Comparison of ENCODE assay signal across 7 mouse cellular contexts in genomic region chr2:153014758-153015593, GRCm38 (mm10). TPM values are rescaled to one million over a fixed set of nuclear protein-coding genes. Genes with fewer than 3 reads are reported as not detected.
DNase-seq lines count a peak whose midpoint lies in the region; ATAC-seq lines count a peak whose summit lies in the region.

Gene Pdrg1 (minus strand): TSS chr2:153015427.

- WGBS in intestine, embryonic 16.5 days = 1% methylated on average over 54 of the region's 54 CpGs
- whole genome bisulfite sequencing in midbrain, embryonic 11.5 days = 2% methylated on average over 54 of the region's 54 CpGs

- peak; percentile 92 for DNase-seq in adrenal gland, adult 8-10 months
- peak; percentile 93 for DNase-seq in embryo, embryonic 9.5 days (ENCODE audit: extremely low spot score)
- peak; percentile 85 to 92 for DNase-seq in gastrocnemius, postnatal 4 days (ENCODE audit: low spot score in 2 of 2)
- peak; percentile 96 to 97 for DNase-seq in left cerebral cortex, postnatal 36 days (ENCODE audit: low spot score in 2 of 2)
- peak; percentile 100 for DNase-seq in midbrain, embryonic 11.5 days (ENCODE audit: low spot score, missing footprints)
- peak; percentile 93 for DNase-seq in skeletal muscle tissue, adult 2 months (ENCODE audit: low read depth, low spot score)

- H3K4me3 ChIP-seq in intestine, embryonic 16.5 days (ENCODE audit: low read length) = peak within 1 kb of the TSS; percentile 88
- peak within 1 kb of the TSS; percentile 92 for H3K4me3 ChIP-seq in midbrain, embryonic 11.5 days (ENCODE audit: low read depth, low read length)

- no peak within 1 kb of the TSS for H3K27ac ChIP-seq in intestine, embryonic 16.5 days (ENCODE audit: low read length)
- H3K27ac ChIP-seq in midbrain, embryonic 11.5 days (ENCODE audit: low read depth, low read length) = no peak within 1 kb of the TSS

- peak within 1 kb of the TSS; percentile 87 for H3K9ac ChIP-seq in intestine, embryonic 16.5 days (ENCODE audit: low read depth, low read length)
- H3K9ac ChIP-seq in midbrain, embryonic 11.5 days (ENCODE audit: low read length) = peak within 1 kb of the TSS; percentile 87

- no peaks in the 10 kb centered on the region for H3K9me3 ChIP-seq in intestine, embryonic 16.5 days (ENCODE audit: control insufficient read depth, low read length)
- H3K9me3 ChIP-seq in midbrain, embryonic 11.5 days (ENCODE audit: control insufficient read depth, low read length) = no peaks in the 10 kb centered on the region

- intact Hi-C loops in left cerebral cortex, postnatal 36 days (cut with DNase I) = loop anchor here (2.0 to 5.0 kb wide), 2 partner anchors 63 to 100 kb away; partner anchors contain the start of gene Dusp15

- no peaks in the 10 kb centered on the region for H3K27me3 ChIP-seq in intestine, embryonic 16.5 days (replicated peaks; ENCODE audit: control insufficient read depth, insufficient read depth, low read length)
- no peaks in the 10 kb centered on the region for H3K27me3 ChIP-seq in midbrain, embryonic 11.5 days (ENCODE audit: control insufficient read depth, insufficient read depth, low read length)

- H3K4me1 ChIP-seq in intestine, embryonic 16.5 days (ENCODE audit: control insufficient read depth, insufficient read depth, low read length) = peaks cover 8% of the 10 kb centered on the region
- peaks cover 6% of the 10 kb centered on the region for H3K4me1 ChIP-seq in midbrain, embryonic 11.5 days (ENCODE audit: control insufficient read depth, insufficient read depth, low read length)

- ATAC-seq in intestine, embryonic 16.5 days = peak; percentile 97
- ATAC-seq in midbrain, embryonic 11.5 days (ENCODE audit: low FRiP score) = peak; percentile 97

- H3K36me3 ChIP-seq in intestine, embryonic 16.5 days (ENCODE audit: control insufficient read depth, insufficient read depth, low read length) = peaks cover 9% of the 10 kb centered on the region; the same call in 1 of the 2 replicates
- peaks cover 5% of the 10 kb centered on the region; the same call in 1 of the 2 replicates for H3K36me3 ChIP-seq in midbrain, embryonic 11.5 days (ENCODE audit: control insufficient read depth, insufficient read depth, low read length)

- peak within 1 kb of the TSS; percentile 81 for H3K4me2 ChIP-seq in intestine, embryonic 16.5 days (ENCODE audit: low read depth, low read length)
- H3K4me2 ChIP-seq in midbrain, embryonic 11.5 days = peak within 1 kb of the TSS; percentile 92

RNA-seq across cellular contexts. Expression of gene Pdrg1, which starts in this region (rescaled TPM):
- 100 to 1,000 TPM; 207 to 252 (median 221) TPM for total RNA-seq in adrenal gland, adult 8-10 months (2022)
- total RNA-seq in gastrocnemius, postnatal 4 days (2021) = 10 to 100 TPM; 55.6 to 64.3 TPM
- 92.6 and 94.1 TPM in 2 replicates for polyA plus RNA-seq in intestine, embryonic 16.5 days (2015; fragmentation: Nextera tagmentation; extraction: Ambion mirVana)
- 10 to 100 TPM; 46.9 to 59.5 TPM for total RNA-seq in left cerebral cortex, postnatal 36 days (2021)
- polyA plus RNA-seq in midbrain, embryonic 11.5 days (2014; fragmentation: Nextera tagmentation; extraction: Ambion mirVana) = 83.9 and 88.7 TPM in 2 replicates
